Mouse (Mus musculus) embryo, embryonic 9.5 days (tissue): ENCODE measurements around the gene Bsx.

ENCODE experiments used
- DNase-seq: peaks from one replicate; pipeline ENCODE4 v3.0.0-alpha.2; 2017; ENCODE audit errors: extremely low spot score

Gene Bsx

DNA sequence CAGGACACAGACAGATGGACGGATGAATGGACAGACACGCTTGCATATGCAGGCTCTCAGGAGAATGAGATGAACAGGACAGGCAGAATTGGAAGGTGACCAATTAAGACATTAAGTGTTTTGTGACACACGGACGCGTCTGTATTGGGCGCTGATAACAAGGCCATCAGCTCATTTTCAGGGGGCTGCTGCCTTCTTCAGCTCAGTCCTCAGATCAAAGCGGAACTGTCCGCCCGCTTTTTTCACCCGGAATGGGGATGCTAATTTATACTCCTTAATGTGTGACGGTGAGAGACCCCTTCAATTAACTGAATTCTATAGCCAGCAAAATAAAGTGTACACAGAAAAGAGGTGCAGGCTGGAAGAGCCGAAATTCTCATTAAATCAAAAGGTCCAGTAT lies 15.5 kb downstream of the Bsx start:
- no peak for DNase-seq

GRCm38 (mm10) chr9:40892456-40892855 lies 18.5 kb downstream of the Bsx start:
- no peak for DNase-seq

- DNase-seq, result no peak
Measured at GRCm38 (mm10) chr9:40907413-40907812, 33.5 kb downstream of the Bsx start.

- DNase-seq, result no peak
Measured at GRCm38 (mm10) chr9:40908411-40908810, 34.5 kb downstream of the Bsx start.

DNA sequence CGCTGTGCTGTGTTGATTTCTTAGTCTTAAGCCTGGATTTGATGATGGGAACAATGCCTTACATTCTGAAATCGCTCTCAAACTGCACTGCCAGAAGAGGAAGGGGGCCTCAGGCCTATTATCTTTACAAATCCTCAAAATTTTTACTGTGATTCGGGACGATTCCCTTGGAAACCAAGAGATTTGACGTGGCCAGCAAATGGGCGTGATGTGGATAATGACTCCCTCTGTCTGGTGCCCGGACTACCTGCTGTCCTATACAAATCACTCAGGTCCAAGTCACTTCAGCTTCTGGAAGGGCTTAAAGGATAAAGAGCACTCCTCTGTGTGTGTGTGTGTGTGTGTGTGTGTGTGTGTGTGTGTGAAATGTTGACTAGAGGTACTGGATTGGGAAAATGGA lies 35.0 kb downstream of the Bsx start:
- DNase-seq, result no peak

DNA sequence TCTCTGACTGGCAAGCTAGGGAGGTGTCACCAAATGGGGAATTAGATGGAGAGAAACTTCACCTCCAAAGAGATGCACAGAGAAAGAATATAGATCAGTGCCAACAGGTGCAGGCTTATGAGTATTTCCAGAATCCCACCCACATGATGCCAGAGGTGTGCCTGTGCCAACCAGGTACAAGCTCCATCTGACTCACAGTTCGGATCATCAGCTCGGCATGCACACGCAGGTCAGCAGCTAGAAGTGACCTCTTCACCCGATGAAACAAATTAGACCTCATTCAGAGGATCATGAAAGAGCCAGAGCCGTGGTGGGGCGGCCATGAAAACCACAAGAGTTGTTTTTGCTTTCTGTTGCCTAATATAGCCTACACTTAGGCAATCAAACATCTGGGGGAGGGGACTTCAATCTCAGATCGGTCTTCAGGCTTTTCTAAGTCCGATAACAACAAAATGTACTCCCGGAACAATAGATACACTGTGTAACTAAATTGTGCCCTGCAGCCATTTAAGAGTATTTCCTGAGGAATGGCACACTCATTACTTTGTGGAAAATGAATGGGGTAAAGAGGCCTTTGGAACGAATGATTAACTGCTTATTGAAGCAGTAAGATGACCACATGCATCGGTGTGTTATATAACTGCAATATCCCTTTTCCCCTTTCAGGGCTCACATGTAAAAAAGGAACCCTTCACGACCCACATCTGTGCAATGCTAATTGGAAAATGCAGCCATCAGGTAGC lies 44.1 kb downstream of the Bsx start:
- no peak for DNase-seq

- no peak for DNase-seq
Measured at GRCm38 (mm10) chr9:40927351-40927980, 53.5 kb downstream of the Bsx start.
